Mouse (Mus musculus): ENCODE measurements around the gene Ticam1. TPM values are rescaled to one million over a fixed set of nuclear protein-coding genes. Genes with fewer than 3 reads are reported as not detected.

The Ticam1 gene
- 1.7 TPM in 2 replicates for polyA plus RNA-seq (2016; fragmentation: Nextera tagmentation; extraction: Ambion mirVana)

DNA sequence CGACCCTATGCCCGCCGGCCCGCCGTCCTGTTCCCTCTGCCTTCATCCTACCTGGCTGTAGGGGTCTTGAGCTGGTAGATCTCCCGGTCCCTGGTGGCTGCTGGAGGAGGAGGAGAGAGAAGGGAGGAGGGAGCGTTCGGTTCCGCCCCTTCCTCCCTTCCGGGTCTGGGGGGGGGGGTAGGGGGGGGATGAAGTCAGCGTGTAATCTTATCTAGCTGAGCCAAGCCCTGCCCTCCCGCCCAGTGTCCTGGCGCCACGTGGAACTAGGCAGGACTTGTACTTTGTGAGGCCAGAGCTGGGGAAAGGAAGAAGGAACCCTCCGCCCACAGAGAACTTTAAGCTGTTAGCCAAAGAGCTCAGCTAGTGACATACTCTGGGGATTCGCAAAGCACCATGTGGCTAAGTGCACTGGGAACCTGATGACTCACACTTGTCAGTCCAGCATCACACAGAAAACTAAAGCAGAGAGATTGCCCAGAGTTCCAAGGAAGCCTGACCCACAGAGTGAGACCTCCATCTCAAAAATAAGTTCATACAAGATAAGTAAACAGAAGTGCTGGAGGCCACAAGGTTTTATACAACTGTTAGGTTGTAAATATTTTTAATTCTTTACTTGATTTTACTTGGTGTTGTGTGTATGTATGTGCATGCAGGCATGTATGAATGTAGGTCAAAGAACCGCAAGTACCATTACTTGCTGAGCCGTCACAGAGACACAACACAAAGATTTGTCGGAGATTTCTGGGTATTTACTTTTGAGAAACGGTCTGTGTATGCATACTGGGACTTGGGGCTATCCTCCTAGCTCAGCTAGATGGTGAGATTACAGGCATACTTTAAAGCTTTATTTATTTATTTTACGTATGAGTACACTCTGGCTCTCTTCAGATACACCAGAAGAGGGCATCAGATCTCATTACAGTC lies at the start of gene Ticam1:
TSS of gene Ticam1 (minus strand) at position 144 of the 924 bp plus-strand sequence.
- peak; percentile 87 for ATAC-seq (ENCODE audit: low FRiP score, low read depth)
- Histone ChIP-seq H3K36me3 (peaks cover 4% of the 10 kb centered on the region; the same call in 1 of the 2 replicates), H3K27me3 (no peaks in the 10 kb centered on the region), H3K4me1 (peaks cover 18% of the 10 kb centered on the region), H3K27ac (replicated peaks) (peak within 1 kb of the TSS; percentile 63), H3K9ac (replicated peaks) (peak within 1 kb of the TSS; percentile 54), H3K9me3 (no peaks in the 10 kb centered on the region), H3K4me3 (peak within 1 kb of the TSS; percentile 44), H3K4me2 (replicated peaks) (peak within 1 kb of the TSS; percentile 64)
- 7% methylated on average over 19 of the region's 21 CpGs for WGBS

DNA sequence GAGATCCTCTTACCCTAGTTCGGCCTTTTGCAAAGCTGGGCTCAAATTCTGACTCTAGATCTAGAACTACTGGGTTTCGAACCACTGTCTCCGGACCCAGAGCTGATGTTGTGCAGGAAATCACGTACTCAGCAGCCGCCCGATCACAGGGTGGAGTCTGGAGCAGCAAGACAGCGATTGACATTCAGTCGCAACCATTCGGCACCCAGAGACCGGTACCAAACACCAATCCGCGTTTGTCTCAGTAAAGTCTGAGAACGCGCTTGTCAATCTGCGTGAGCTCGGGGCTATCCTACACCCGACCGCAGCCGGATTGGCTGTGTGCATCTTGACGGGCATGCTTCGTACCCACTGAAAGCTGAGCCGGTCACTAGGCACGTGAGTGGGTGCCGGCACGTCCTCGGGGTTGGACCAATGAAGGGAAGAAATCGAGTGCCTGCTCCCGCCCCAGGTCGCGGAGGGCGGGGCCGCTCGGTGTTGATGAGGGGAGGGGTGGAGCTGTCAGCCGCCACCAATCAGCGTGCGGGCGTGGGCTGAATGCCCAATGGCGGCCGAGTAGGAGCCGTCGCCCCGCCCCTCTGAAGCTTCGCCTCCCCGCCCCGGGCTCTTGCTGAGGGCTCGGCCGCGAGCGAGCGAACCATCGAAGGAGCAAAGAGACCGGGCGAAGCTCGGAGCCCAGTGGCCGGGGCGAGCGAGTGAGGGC lies 49.0 kb upstream of the Ticam1 start, which contains the start of gene Kdm4b:
TSS of gene Kdm4b (plus strand) at position 613 of the 703 bp plus-strand sequence.
- Histone ChIP-seq H3K4me3 (peak within 1 kb of the TSS; percentile 90), H3K27me3 (no peaks in the 10 kb centered on the region), H3K27ac (replicated peaks) (peak within 1 kb of the TSS; percentile 95), H3K4me1 (peaks cover 38% of the 10 kb centered on the region), H3K4me2 (replicated peaks) (peak within 1 kb of the TSS; percentile 70), H3K36me3 (peaks cover 19% of the 10 kb centered on the region), H3K9ac (replicated peaks) (peak within 1 kb of the TSS; percentile 94), H3K9me3 (no peaks in the 10 kb centered on the region)
- peak; percentile 100 for ATAC-seq (ENCODE audit: low FRiP score, low read depth)
- WGBS, result under 1% methylated on average over 57 of the region's 57 CpGs

DNA sequence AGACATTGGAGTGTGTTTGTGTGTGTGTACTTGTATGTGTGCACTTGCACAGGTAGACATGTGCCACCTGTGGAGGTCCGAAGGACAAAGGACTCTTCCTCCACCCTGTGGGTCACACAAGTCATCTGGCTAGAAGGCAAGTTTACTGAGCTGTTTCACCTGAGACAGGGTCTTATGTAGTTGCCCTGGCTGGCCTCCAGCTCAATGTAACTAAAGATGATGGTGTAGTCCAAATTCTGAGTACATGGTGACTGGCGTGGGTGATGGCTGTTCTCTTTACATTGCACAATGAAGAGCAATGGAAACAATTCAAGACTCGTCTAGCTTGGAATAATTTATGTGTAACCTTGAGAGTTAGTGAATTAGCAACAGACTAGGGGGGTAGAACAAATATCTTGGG lies 47.8 kb upstream of the Ticam1 start:
- 70% methylated on average over 3 of the region's 3 CpGs for WGBS
- Histone ChIP-seq H3K27me3 (no peaks in the 10 kb centered on the region), H3K4me3 (no peak overlapping the region), H3K4me2 (replicated peaks) (no peak overlapping the region), H3K27ac (replicated peaks) (no peak overlapping the region), H3K9me3 (no peaks in the 10 kb centered on the region), H3K36me3 (peaks cover 30% of the 10 kb centered on the region), H3K4me1 (peaks cover 27% of the 10 kb centered on the region), H3K9ac (replicated peaks) (no peak overlapping the region)
- no peak for ATAC-seq (ENCODE audit: low FRiP score, low read depth)

DNA sequence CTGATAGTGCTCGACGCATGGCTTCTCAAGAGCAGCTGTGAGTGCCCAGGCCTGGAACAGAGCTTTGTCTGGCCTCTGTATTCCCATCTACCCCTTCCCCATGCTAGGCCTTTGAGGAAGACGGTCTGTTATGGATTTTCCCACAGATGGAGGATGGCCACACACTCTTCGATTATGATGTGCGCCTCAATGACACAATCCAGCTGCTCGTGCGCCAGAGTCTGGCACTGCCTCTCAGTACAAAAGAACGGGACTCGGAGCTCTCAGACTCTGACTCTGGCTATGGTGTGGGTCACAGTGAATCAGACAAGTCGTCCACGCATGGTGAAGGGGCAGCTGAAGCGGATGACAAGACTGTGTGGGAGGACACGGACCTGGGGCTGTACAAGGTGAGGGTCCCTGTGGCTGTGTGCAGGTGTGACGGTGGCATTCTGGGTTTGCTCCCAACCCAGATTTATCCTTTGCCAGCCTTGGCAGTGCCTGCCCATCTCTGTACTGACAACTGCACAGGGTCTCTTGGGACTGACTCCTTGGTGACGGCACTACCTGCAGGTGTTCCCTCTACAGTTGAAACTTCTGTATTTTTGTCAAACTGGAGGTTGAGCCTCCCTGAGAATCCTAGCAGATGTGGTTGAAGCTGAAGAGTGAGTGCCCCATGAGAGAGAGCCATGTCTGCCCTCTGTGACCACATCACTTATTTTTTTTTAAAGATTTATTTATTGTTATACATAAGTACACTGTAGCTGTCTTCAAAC lies 32.8 kb upstream of the Ticam1 start:
- H3K9ac ChIP-seq (replicated peaks), result no peak overlapping the region
- WGBS, result 90% methylated on average over 15 of the region's 15 CpGs
- H3K9me3 ChIP-seq, result no peaks in the 10 kb centered on the region
- H3K4me1 ChIP-seq, result peaks cover 35% of the 10 kb centered on the region
- no peak for ATAC-seq (ENCODE audit: low FRiP score, low read depth)
- H3K27ac ChIP-seq (replicated peaks), result no peak overlapping the region
- peaks cover 78% of the 10 kb centered on the region for H3K36me3 ChIP-seq
- no peak overlapping the region for H3K4me2 ChIP-seq (replicated peaks)
- no peaks in the 10 kb centered on the region for H3K27me3 ChIP-seq
- H3K4me3 ChIP-seq, result no peak overlapping the region

DNA sequence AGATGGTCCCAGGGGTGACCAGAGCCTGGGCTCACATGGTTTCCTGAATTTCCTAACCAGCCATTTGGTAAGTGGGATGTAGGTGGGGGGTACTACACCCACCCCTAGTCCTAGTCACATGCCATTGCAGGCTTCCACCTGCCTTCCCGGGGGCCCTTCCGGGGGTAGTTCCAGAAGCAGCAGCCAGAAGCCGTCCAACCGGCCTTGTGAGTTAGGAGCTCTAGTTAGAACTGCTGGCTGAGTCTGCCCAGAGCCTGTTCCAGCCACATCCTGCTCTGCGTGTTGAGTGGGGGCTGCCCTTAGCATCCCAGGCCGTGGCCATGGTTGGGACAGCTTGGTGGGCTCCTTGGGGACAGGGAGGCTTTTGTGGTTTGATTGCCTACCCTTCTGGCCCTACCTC lies 31.5 kb upstream of the Ticam1 start:
- Histone ChIP-seq H3K27me3 (no peaks in the 10 kb centered on the region), H3K36me3 (peaks cover 66% of the 10 kb centered on the region), H3K9ac (replicated peaks) (no peak overlapping the region), H3K9me3 (no peaks in the 10 kb centered on the region), H3K27ac (replicated peaks) (0 out of 2 replicates have a peak overlapping the region, but pooled peaks have one; percentile 15), H3K4me2 (replicated peaks) (no peak overlapping the region), H3K4me3 (no peak overlapping the region), H3K4me1 (peaks cover 41% of the 10 kb centered on the region)
- 87% methylated on average over 6 of the region's 6 CpGs for WGBS
- ATAC-seq (ENCODE audit: low FRiP score, low read depth), result no peak

DNA sequence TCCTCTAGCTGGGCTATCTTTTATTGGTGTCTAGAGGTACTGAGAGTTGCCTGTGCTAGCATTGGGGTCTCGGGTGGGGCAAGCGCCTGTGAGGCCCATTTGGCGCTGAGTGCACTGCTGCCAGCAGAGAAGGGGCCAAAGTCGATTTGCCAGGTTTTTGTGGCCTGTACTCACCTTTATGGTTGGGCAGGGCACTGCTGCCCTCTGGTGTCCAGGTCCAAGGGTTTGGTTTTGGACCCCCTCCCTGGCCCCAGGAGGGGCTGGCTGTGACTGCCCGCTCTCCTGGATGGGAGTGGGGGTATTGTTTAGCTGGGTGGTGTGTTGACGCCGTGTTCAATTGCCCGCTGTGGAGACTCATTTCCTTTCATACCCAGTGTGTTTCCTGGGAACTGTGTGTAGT lies 29.2 kb upstream of the Ticam1 start:
- 69% methylated on average over 8 of the region's 8 CpGs for WGBS
- Histone ChIP-seq H3K4me2 (replicated peaks) (peak overlapping the region; percentile 93), H3K9ac (replicated peaks) (peak overlapping the region; percentile 72; the same call in 1 of the 2 replicates), H3K4me3 (peak overlapping the region; percentile 85), H3K36me3 (peaks cover 45% of the 10 kb centered on the region), H3K4me1 (peaks cover 49% of the 10 kb centered on the region), H3K27me3 (no peaks in the 10 kb centered on the region), H3K27ac (replicated peaks) (0 out of 2 replicates have a peak overlapping the region, but pooled peaks have one; percentile 54), H3K9me3 (no peaks in the 10 kb centered on the region)
- no peak for ATAC-seq (ENCODE audit: low FRiP score, low read depth)

DNA sequence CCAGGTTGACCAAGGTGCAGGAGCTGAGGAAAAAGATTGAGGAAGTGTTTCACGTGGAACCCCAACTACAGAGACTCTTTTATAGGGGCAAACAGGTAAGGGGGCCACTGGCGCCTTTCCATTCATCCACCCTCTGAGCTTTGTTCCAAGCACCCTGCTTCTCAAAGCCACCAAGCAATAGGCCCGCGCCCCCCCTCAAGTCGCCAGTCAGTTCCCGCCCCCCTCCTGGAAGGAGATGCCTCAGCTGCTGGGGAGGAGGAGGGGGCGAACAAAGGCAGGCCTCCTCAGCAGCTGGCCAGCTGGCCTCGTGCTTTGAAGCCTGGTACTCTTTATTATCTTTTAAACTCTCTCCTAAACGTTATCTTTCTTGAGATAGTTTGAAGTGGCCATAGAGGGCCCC lies 28.6 kb upstream of the Ticam1 start:
- peaks cover 38% of the 10 kb centered on the region for H3K36me3 ChIP-seq
- no peaks in the 10 kb centered on the region for H3K9me3 ChIP-seq
- peak overlapping the region; percentile 54; the same call in 1 of the 2 replicates for H3K27ac ChIP-seq (replicated peaks)
- H3K4me1 ChIP-seq, result peaks cover 49% of the 10 kb centered on the region
- peak overlapping the region; percentile 85 for H3K4me3 ChIP-seq
- H3K4me2 ChIP-seq (replicated peaks), result peak overlapping the region; percentile 93
- peak overlapping the region; percentile 72 for H3K9ac ChIP-seq (replicated peaks)
- no peaks in the 10 kb centered on the region for H3K27me3 ChIP-seq
- no peak for ATAC-seq (ENCODE audit: low FRiP score, low read depth)
- 26% methylated on average over 9 of the region's 9 CpGs for WGBS

DNA sequence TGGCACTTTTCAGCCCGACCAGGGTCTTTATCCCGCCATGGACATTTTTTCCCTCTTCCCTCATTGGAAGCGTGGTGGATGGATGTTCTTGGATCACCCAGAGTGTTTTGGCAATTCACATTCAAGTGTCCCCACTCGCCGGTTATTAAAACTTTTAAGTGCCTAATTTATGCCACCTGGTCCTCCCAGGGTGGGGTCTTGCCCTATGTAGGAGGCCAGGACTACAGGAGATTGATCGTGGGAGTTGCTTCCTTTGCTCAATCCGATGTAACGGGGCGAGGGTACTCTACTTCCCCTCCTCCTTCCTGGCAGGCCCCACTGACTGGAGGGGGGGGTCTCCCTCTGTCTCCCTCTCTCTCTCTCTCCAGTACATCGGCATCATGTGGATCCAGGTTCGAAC lies 28.1 kb upstream of the Ticam1 start:
- WGBS, result 17% methylated on average over 11 of the region's 11 CpGs
- Histone ChIP-seq H3K4me1 (peaks cover 49% of the 10 kb centered on the region), H3K27me3 (no peaks in the 10 kb centered on the region), H3K9me3 (no peaks in the 10 kb centered on the region), H3K9ac (replicated peaks) (peak overlapping the region; percentile 72), H3K36me3 (peaks cover 34% of the 10 kb centered on the region), H3K4me2 (replicated peaks) (peak overlapping the region; percentile 93), H3K4me3 (peak overlapping the region; percentile 85), H3K27ac (replicated peaks) (peak overlapping the region; percentile 54)
- ATAC-seq (ENCODE audit: low FRiP score, low read depth), result no peak

DNA sequence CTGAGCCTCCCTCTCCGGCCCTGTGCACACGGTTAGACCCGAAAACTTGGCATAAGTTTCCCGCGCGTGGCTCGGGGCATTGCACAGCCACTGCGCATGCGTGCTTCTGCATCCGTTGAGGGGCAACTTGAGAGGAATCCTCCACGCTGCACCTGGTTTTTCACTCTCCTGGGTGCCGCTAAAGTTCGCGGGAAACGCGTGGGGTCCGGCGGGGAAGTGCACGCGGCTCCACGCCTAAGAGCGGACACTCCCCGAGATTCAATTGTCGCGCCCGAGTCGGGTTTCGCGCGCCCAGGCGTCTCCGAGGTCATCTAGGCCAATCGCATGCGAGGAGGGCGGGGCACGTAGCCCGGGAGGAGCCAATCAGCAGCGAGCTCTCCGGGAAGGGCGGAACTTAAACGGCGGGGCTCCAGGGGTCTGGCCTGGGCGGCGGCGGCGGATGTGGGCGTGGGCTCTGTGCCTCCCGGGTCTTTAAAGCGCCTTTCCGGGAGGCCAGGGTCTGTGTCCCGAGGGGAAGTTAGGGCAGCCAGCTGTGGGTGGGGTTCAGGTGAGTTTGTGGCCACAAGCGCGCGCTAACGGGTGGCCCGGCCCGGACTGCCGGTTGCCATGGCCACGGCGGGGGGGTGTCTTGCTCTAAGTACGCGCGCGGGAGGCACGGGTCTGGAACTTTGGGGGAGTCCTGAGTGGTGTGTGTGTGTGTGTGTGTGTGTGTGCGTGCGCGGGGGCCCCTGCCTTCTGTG lies 27.4 kb upstream of the Ticam1 start:
- H3K36me3 ChIP-seq, result peaks cover 27% of the 10 kb centered on the region
- H3K9ac ChIP-seq (replicated peaks), result peak overlapping the region; percentile 72
- H3K4me3 ChIP-seq, result peak overlapping the region; percentile 85
- WGBS, result under 1% methylated on average over 60 of the region's 68 CpGs
- H3K27ac ChIP-seq (replicated peaks), result peak overlapping the region; percentile 65
- peaks cover 49% of the 10 kb centered on the region for H3K4me1 ChIP-seq
- H3K27me3 ChIP-seq, result no peaks in the 10 kb centered on the region
- no peaks in the 10 kb centered on the region for H3K9me3 ChIP-seq
- peak; percentile 92 for ATAC-seq (ENCODE audit: low FRiP score, low read depth)
- H3K4me2 ChIP-seq (replicated peaks), result peak overlapping the region; percentile 93

DNA sequence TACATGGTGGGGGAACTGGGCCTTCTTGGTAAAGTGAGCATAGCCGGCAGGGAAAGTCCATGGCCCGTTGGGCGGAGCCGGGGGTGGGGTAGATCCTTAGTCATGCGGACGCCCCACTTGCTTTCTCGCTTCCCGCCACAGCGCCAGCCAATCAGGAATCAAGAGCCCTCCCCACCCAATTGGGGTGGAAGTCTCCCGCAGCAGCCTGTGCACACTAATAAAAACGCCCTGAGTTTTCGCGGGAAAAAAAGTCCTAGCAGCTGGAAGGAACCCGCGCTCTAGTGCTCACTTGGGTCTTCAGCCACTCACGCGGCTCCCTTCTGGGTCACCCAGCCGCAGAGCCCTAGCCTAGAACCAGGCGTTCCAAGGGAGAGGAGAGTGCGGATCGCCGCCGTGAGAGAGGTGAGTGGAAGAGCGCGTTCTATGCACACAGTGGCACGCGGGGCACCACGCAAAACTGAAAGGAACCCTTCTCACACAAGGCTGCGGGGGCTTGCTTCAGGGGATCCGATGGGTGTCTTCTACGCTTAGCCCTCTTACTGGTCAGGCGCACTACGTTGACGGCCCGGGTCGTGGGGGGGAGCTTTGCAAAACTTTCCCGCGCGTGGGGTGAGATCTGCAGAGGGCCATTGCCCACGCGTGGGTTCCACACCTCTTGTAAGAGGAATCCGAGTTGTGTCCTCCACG lies 26.7 kb upstream of the Ticam1 start, which contains the start of gene Uhrf1:
TSS of gene Uhrf1 (plus strand) at position 162 of the 687 bp plus-strand sequence.
- Histone ChIP-seq H3K4me3 (peak within 1 kb of the TSS; percentile 85), H3K9ac (replicated peaks) (peak within 1 kb of the TSS; percentile 72), H3K36me3 (peaks cover 21% of the 10 kb centered on the region), H3K4me1 (peaks cover 49% of the 10 kb centered on the region), H3K27ac (replicated peaks) (peak within 1 kb of the TSS; percentile 65), H3K4me2 (replicated peaks) (peak within 1 kb of the TSS; percentile 93), H3K9me3 (no peaks in the 10 kb centered on the region), H3K27me3 (no peaks in the 10 kb centered on the region)
- WGBS, result under 1% methylated on average over 43 of the region's 43 CpGs
- peak; percentile 61 for ATAC-seq (ENCODE audit: low FRiP score, low read depth)

Measured in midbrain, embryonic 12.5 days (tissue).